Mouse (Mus musculus) heart, embryonic 10.5 days (tissue): ENCODE measurements around the gene Gm5426. TPM values are rescaled to one million over a fixed set of nuclear protein-coding genes. Genes with fewer than 3 reads are reported as not detected.
"Not testable (repeated sequence)": the region's sequence is repeated elsewhere in the genome, so short reads cannot be mapped to it uniquely, and the experiment has no call there.

ENCODE experiments used
- DNase-seq: peaks from one replicate; pipeline ENCODE4 v3.0.0-alpha.2; 2017; ENCODE audit warnings: low spot score
- H3K27ac ChIP-seq: fragments of 300-500 bp; sonication (generic); 2 replicates; pipeline ENCODE4 v1.5.1; 2016; ENCODE audit warnings: mild to moderate bottlenecking
- H3K27me3 ChIP-seq: fragments of 300-500 bp; sonication (generic); 2 replicates; pipeline ENCODE4 v1.6.1; 2016; ENCODE audit warnings: mild to moderate bottlenecking; ENCODE audit not compliant: poor library complexity, insufficient read depth, severe bottlenecking
- H3K36me3 ChIP-seq: fragments of 300-500 bp; sonication (generic); 2 replicates; pipeline ENCODE4 v1.6.1; 2016; ENCODE audit warnings: mild to moderate bottlenecking, moderate library complexity
- H3K4me1 ChIP-seq: fragments of 300-500 bp; sonication (generic); 2 replicates; pipeline ENCODE4 v1.6.1; 2016; ENCODE audit warnings: mild to moderate bottlenecking
- H3K4me3 ChIP-seq: fragments of 300-500 bp; sonication (generic); 2 replicates; pipeline ENCODE4 v1.5.1; 2016; ENCODE audit warnings: mild to moderate bottlenecking, moderate library complexity
- H3K9me3 ChIP-seq: fragments of 300-500 bp; sonication (generic); 2 replicates; pipeline ENCODE4 v1.6.1; 2016; ENCODE audit warnings: mild to moderate bottlenecking, moderate library complexity
- WGBS: fragments of 180-500 bp; shearing (Covaris S2); methylation state at CpG from one replicate; pipeline ENCODE4 v1.1.7; 2016; 5-methylcytosine and 5-hydroxymethylcytosine counted together
- polyA plus RNA-seq: library from polyadenylated mRNA; unstranded; fragments of >200 nt; fragmentation: Nextera tagmentation; extraction: Ambion mirVana; gene quantifications from 2 replicates; pipeline ENCODE4 v1.2.1, GENCODE M21; 2016

The Gm5426 gene
- polyA plus RNA-seq, 1 experiment from 2014 or later = not detected

GRCm38 (mm10) chr10:96121249-96122010, 15.0 kb upstream of the Gm5426 start:
- Histone ChIP-seq H3K36me3 (no peaks in the 10 kb centered on the region), H3K27me3 (no peaks in the 10 kb centered on the region), H3K4me1 (no peaks in the 10 kb centered on the region), H3K27ac (no peak overlapping the region), H3K4me3 (no peak overlapping the region), H3K9me3 (no peaks in the 10 kb centered on the region)
- WGBS = 67% methylated on average over 4 of the region's 4 CpGs
- DNase-seq = no peak

- Histone ChIP-seq H3K27ac (no peak overlapping the region), H3K36me3 (no peaks in the 10 kb centered on the region), H3K4me1 (no peaks in the 10 kb centered on the region), H3K4me3 (no peak overlapping the region), H3K9me3 (no peaks in the 10 kb centered on the region), H3K27me3 (no peaks in the 10 kb centered on the region)
- DNase-seq = no peak
- 87% methylated on average over 5 of the region's 5 CpGs for WGBS
These were observed 12.5 kb upstream of the Gm5426 start for GRCm38 (mm10) chr10:96123885-96124284.

- 88% methylated on average over 1 of the region's 1 CpGs for WGBS
- DNase-seq = no peak
- no peaks in the 10 kb centered on the region for H3K36me3 ChIP-seq
- H3K4me1 ChIP-seq = no peaks in the 10 kb centered on the region
- H3K9me3 ChIP-seq = no peaks in the 10 kb centered on the region
- no peak overlapping the region for H3K4me3 ChIP-seq
- H3K27ac ChIP-seq = no peak overlapping the region
- no peaks in the 10 kb centered on the region for H3K27me3 ChIP-seq
These were observed 12.1 kb upstream of the Gm5426 start for GRCm38 (mm10) chr10:96124290-96124689.

GRCm38 (mm10) chr10:96125771-96126454, 10.5 kb upstream of the Gm5426 start:
- no peak overlapping the region for H3K27ac ChIP-seq
- H3K4me1 ChIP-seq = no peaks in the 10 kb centered on the region
- peak; percentile 35 for DNase-seq
- WGBS = 70% methylated on average over 9 of the region's 9 CpGs
- H3K36me3 ChIP-seq = no peaks in the 10 kb centered on the region
- no peaks in the 10 kb centered on the region for H3K9me3 ChIP-seq
- no peak overlapping the region for H3K4me3 ChIP-seq
- H3K27me3 ChIP-seq = no peaks in the 10 kb centered on the region

GRCm38 (mm10) chr10:96129213-96129612, 7.2 kb upstream of the Gm5426 start:
- no peak overlapping the region for H3K4me3 ChIP-seq
- DNase-seq = peak; percentile 72
- H3K27me3 ChIP-seq = no peaks in the 10 kb centered on the region
- H3K4me1 ChIP-seq = no peaks in the 10 kb centered on the region; the same call in 1 of the 2 replicates
- no peak overlapping the region for H3K27ac ChIP-seq
- no peaks in the 10 kb centered on the region for H3K9me3 ChIP-seq
- no peaks in the 10 kb centered on the region for H3K36me3 ChIP-seq
- WGBS = 63% methylated on average over 2 of the region's 2 CpGs

- Histone ChIP-seq H3K9me3 (no peaks in the 10 kb centered on the region), H3K36me3 (no peaks in the 10 kb centered on the region), H3K4me1 (no peaks in the 10 kb centered on the region; the same call in 1 of the 2 replicates), H3K27me3 (no peaks in the 10 kb centered on the region), H3K27ac (no peak overlapping the region), H3K4me3 (no peak overlapping the region)
- peak; percentile 55 for DNase-seq
- 76% methylated on average over 3 of the region's 3 CpGs for WGBS
These were observed 6.0 kb upstream of the Gm5426 start for GRCm38 (mm10) chr10:96130406-96130805.

- DNase-seq = no peak
- Histone ChIP-seq H3K36me3 (no peaks in the 10 kb centered on the region), H3K4me1 (no peaks in the 10 kb centered on the region; the same call in 1 of the 2 replicates), H3K27me3 (no peaks in the 10 kb centered on the region), H3K4me3 (no peak overlapping the region), H3K9me3 (no peaks in the 10 kb centered on the region), H3K27ac (no peak overlapping the region)
- WGBS = 89% methylated on average over 6 of the region's 6 CpGs
These were observed 5.3 kb upstream of the Gm5426 start for GRCm38 (mm10) chr10:96131112-96131511.

- Histone ChIP-seq H3K27ac (no peak overlapping the region), H3K27me3 (no peaks in the 10 kb centered on the region), H3K4me3 (no peak overlapping the region), H3K4me1 (no peaks in the 10 kb centered on the region; the same call in 1 of the 2 replicates), H3K36me3 (no peaks in the 10 kb centered on the region), H3K9me3 (no peaks in the 10 kb centered on the region)
- DNase-seq = no peak
- WGBS = 25% methylated on average over 6 of the region's 6 CpGs
These were observed 4.2 kb upstream of the Gm5426 start for GRCm38 (mm10) chr10:96132161-96132560.

GRCm38 (mm10) chr10:96138585-96138984, 2.2 kb downstream of the Gm5426 start:
- Histone ChIP-seq H3K9me3 (no peaks in the 10 kb centered on the region), H3K4me3 (no peak overlapping the region), H3K4me1 (no peaks in the 10 kb centered on the region), H3K27me3 (no peaks in the 10 kb centered on the region), H3K27ac (no peak overlapping the region), H3K36me3 (no peaks in the 10 kb centered on the region)
- 90% methylated on average over 5 of the region's 5 CpGs for WGBS
- DNase-seq = peak; percentile 38

- not testable (repeated sequence) for H3K9me3 ChIP-seq, H3K4me1 ChIP-seq, H3K27ac ChIP-seq, H3K4me3 ChIP-seq, DNase-seq, H3K27me3 ChIP-seq, H3K36me3 ChIP-seq
- 66% methylated on average over 4 of the region's 4 CpGs for WGBS
These were observed 2.9 kb downstream of the Gm5426 start for GRCm38 (mm10) chr10:96139274-96139673.

- DNase-seq = no peak
- no peaks in the 10 kb centered on the region for H3K9me3 ChIP-seq
- H3K4me3 ChIP-seq = no peak overlapping the region
- H3K27ac ChIP-seq = no peak overlapping the region
- no peaks in the 10 kb centered on the region for H3K36me3 ChIP-seq
- WGBS = 93% methylated on average over 5 of the region's 5 CpGs
- no peaks in the 10 kb centered on the region for H3K4me1 ChIP-seq
- no peaks in the 10 kb centered on the region for H3K27me3 ChIP-seq
These were observed 10.2 kb downstream of the Gm5426 start for GRCm38 (mm10) chr10:96146578-96146977.

GRCm38 (mm10) chr10:96148250-96148699, 11.9 kb downstream of the Gm5426 start:
- no peaks in the 10 kb centered on the region for H3K27me3 ChIP-seq
- 74% methylated on average over 10 of the region's 10 CpGs for WGBS
- no peak for DNase-seq

GRCm38 (mm10) chr10:96150401-96151116, 14.2 kb downstream of the Gm5426 start:
- Histone ChIP-seq H3K4me1 (no peaks in the 10 kb centered on the region), H3K27me3 (no peaks in the 10 kb centered on the region), H3K36me3 (no peaks in the 10 kb centered on the region), H3K27ac (no peak overlapping the region), H3K4me3 (no peak overlapping the region), H3K9me3 (no peaks in the 10 kb centered on the region)
- 84% methylated on average over 12 of the region's 12 CpGs for WGBS
- no peak for DNase-seq

More at GRCm38 (mm10) chr10:96148250-96148699, 11.9 kb downstream of the Gm5426 start:
- H3K36me3 ChIP-seq = no peaks in the 10 kb centered on the region
- H3K4me1 ChIP-seq = no peaks in the 10 kb centered on the region
- H3K4me3 ChIP-seq = no peak overlapping the region
- H3K27ac ChIP-seq = no peak overlapping the region
- no peaks in the 10 kb centered on the region for H3K9me3 ChIP-seq
